Mouse (Mus musculus) CH12.LX (cell line): ENCODE results near the gene Lif. TPM values are rescaled to one million over a fixed set of nuclear protein-coding genes. Genes with fewer than 3 reads are reported as not detected.

Experiments
- DNase-seq: peaks from one replicate; pipeline ENCODE4 v3.0.0-alpha.2; 2013; ENCODE audit errors: extremely low read depth
- H3K27ac ChIP-seq: 2 replicates; pipeline ENCODE4 v1.5.1; 2012; ENCODE audit warnings: low read depth, mild to moderate bottlenecking, control low read depth, moderate library complexity; ENCODE audit not compliant: insufficient read depth
- H3K27me3 ChIP-seq: replicated peaks from 2 replicates; pipeline ENCODE3; 2012; ENCODE audit warnings: inconsistent platforms
- H3K36me3 ChIP-seq, 2 experiments: replicated peaks in 1 of 2; 2 replicates each; pipeline versions ENCODE3 to v1.6.1; 2012; ENCODE audit warnings: inconsistent platforms in 1 of 2, low read length in 1 of 2, mild to moderate bottlenecking in 1 of 2, mixed read lengths in 1 of 2, moderate library complexity in 1 of 2; ENCODE audit not compliant: control insufficient read depth in 1 of 2, insufficient read depth in 1 of 2
- H3K4me1 ChIP-seq, 2 experiments: 2 replicates each; pipeline ENCODE4 v1.6.1; 2012; ENCODE audit warnings: inconsistent platforms in 1 of 2, moderate library complexity in 1 of 2; ENCODE audit not compliant: insufficient read depth in 2 of 2, control insufficient read depth in 1 of 2
- H3K4me2 ChIP-seq: 2 replicates; pipeline ENCODE4 v1.6.1; 2012; ENCODE audit warnings: low read depth, mild to moderate bottlenecking, control low read depth; ENCODE audit not compliant: poor library complexity, insufficient read depth, severe bottlenecking
- H3K4me3 ChIP-seq, 3 experiments: fragments of 150-350 bp in 1 of 3; sonication (generic) in 1 of 3; replicated peaks in 1 of 3; 2 replicates each; pipeline versions ENCODE3 to v1.5.1; 2011 to 2012; ENCODE audit warnings: low read depth in 2 of 3, low read length in 2 of 3, mild to moderate bottlenecking in 2 of 3, moderate library complexity in 2 of 3, control low read depth in 1 of 3, improper control_type of control experiment in 1 of 3, inconsistent platforms in 1 of 3, mixed read lengths in 1 of 3; ENCODE audit not compliant: poor library complexity in 1 of 3
- H3K79me2 ChIP-seq: replicated peaks from 2 replicates; pipeline ENCODE4 v1.6.1; 2012; ENCODE audit warnings: mild to moderate bottlenecking, moderate library complexity; ENCODE audit not compliant: control insufficient read depth, poor library complexity, insufficient read depth, severe bottlenecking; ENCODE audit errors: extremely low read depth
- H3K9ac ChIP-seq: 2 replicates; pipeline ENCODE4 v1.6.1; 2012; ENCODE audit warnings: low read depth, mild to moderate bottlenecking, control low read depth, moderate library complexity; ENCODE audit not compliant: insufficient read depth
- H3K9me3 ChIP-seq: replicated peaks from 2 replicates; pipeline ENCODE3; 2012; ENCODE audit warnings: low read length, inconsistent platforms, mixed read lengths
- CHD1 ChIP-seq: IDR thresholded peaks from 2 replicates; pipeline ENCODE4 v1.6.1; 2012; ENCODE audit warnings: low read depth, low read length, improper control_type of control experiment, inconsistent platforms
- CHD2 ChIP-seq: IDR thresholded peaks from 2 replicates; pipeline ENCODE4 v1.6.1; 2011; ENCODE audit warnings: low read length, improper control_type of control experiment
- EP300 ChIP-seq: IDR thresholded peaks from 2 replicates; pipeline ENCODE4 v1.6.1; 2011; ENCODE audit warnings: low read length, improper control_type of control experiment
- HCFC1 ChIP-seq: IDR thresholded peaks from 2 replicates; pipeline ENCODE4 v1.6.1; 2012; ENCODE audit warnings: low read depth, mild to moderate bottlenecking, inconsistent platforms, low read length, improper control_type of control experiment
- JUN ChIP-seq: IDR thresholded peaks from 2 replicates; pipeline ENCODE4 v1.6.1; 2011; ENCODE audit warnings: low read depth, mild to moderate bottlenecking, low read length, improper control_type of control experiment, moderate library complexity; ENCODE audit not compliant: insufficient read depth
- KAT2A ChIP-seq: IDR thresholded peaks from 2 replicates; pipeline ENCODE4 v1.6.1; 2012; ENCODE audit warnings: low read length, improper control_type of control experiment, inconsistent platforms; ENCODE audit not compliant: insufficient replicate concordance
- MAZ ChIP-seq: IDR thresholded peaks from 2 replicates; pipeline ENCODE4 v1.6.1; 2012; ENCODE audit warnings: low read depth, mild to moderate bottlenecking, inconsistent platforms, low read length, improper control_type of control experiment, moderate library complexity
- MYC ChIP-seq: IDR thresholded peaks from 2 replicates; pipeline ENCODE4 v1.6.1; 2011; ENCODE audit warnings: low read depth, mild to moderate bottlenecking, improper control_type of control experiment, low read length
- POLR2A ChIP-seq: IDR thresholded peaks from 2 replicates; pipeline ENCODE4 v1.6.1; 2011; ENCODE audit warnings: low read depth, mild to moderate bottlenecking, improper control_type of control experiment, low read length
- POLR2AphosphoS2 ChIP-seq: IDR thresholded peaks from 2 replicates; pipeline ENCODE4 v1.6.1; 2011; ENCODE audit warnings: low read depth, low read length, improper control_type of control experiment
- RAD21 ChIP-seq: IDR thresholded peaks from 2 replicates; pipeline ENCODE4 v1.6.1; 2011; ENCODE audit warnings: low read depth, mild to moderate bottlenecking, low read length, improper control_type of control experiment, moderate library complexity
- TBP ChIP-seq: conservative IDR thresholded peaks from 2 replicates; pipeline ENCODE4 v1.6.1; 2011; ENCODE audit warnings: low read depth, low read length, improper control_type of control experiment
- TCF12 ChIP-seq: IDR thresholded peaks from 2 replicates; pipeline ENCODE4 v1.6.1; 2014; ENCODE audit warnings: low read depth, mild to moderate bottlenecking, inconsistent platforms, low read length, improper control_type of control experiment
- ZNF384 ChIP-seq: IDR thresholded peaks from 2 replicates; pipeline ENCODE4 v1.6.1; 2012; ENCODE audit warnings: low read depth, low read length, improper control_type of control experiment, inconsistent platforms
- dilution Hi-C: fragments of 300-500 bp; cut with MboI; formaldehyde crosslinking; loops from 2 replicates; pipeline ENCODE4 v1.14.3; 2020; ENCODE audit warnings: low sequenced_read_pairs; ENCODE audit not compliant: extremely low pct_unique_long_range_greater_than_20kb, extremely low pct_ligation_motif_present
- in situ Hi-C: fragments of 300-500 bp; cut with MboI; formaldehyde crosslinking; loops from 3 replicates; pipeline ENCODE4 v1.14.3; 2019; ENCODE audit warnings: low sequenced_read_pairs, low pct_ligation_motif_present, low pct_unique_long_range_greater_than_20kb, mixed read lengths
- polyA plus RNA-seq: library from polyadenylated mRNA; unstranded; fragments of >175 nt; gene quantifications from 2 replicates; pipeline ENCODE4 v1.2.1, GENCODE M21; 2012; ENCODE audit warnings: low read depth; ENCODE audit not compliant: insufficient read length
- total RNA-seq, 2 experiments: library from RNA; depleted of rRNA; stranded (reverse); fragments of 300-350 nt in 1 of 2; fragments of >200 nt in 1 of 2; gene quantifications; 2 replicates each; pipeline ENCODE4 v1.2.3; 2012 to 2014

Lif gene
- total and polyA plus RNA-seq, 3 experiments: 0.05 to 1.8 (median 0.17) TPM

- TF ChIP-seq ZNF384: peak; percentile 92
These were observed 35.1 kb upstream of the Lif start (continued) for GRCm38 (mm10) chr11:4222046-4222950.

- peaks cover 0 to 3% of the 10 kb centered on the region in 2 experiments for H3K36me3 ChIP-seq
- H3K4me1 ChIP-seq: peaks cover 23 to 55% of the 10 kb centered on the region in 2 experiments
- TF ChIP-seq CHD2: no peak
- TF ChIP-seq POLR2A: no peak
- no peak for TF ChIP-seq RAD21
- no peak for TF ChIP-seq HCFC1
- TF ChIP-seq MAZ: no peak
- TF ChIP-seq TBP: no peak
- TF ChIP-seq JUN: no peak
- TF ChIP-seq CHD1: no peak
- no peak for DNase-seq
- dilution Hi-C loops (no loop called here), in situ Hi-C loops (loop anchor here (5.0 kb wide), 1 partner anchor 34 kb away; the partner anchor contains the start of gene Lif)
- no peak overlapping the region for H3K9ac ChIP-seq
- no peak overlapping the region for H3K4me3 ChIP-seq
- H3K9me3 ChIP-seq: no peaks in the 10 kb centered on the region
- no peaks in the 10 kb centered on the region for H3K79me2 ChIP-seq
- no peak overlapping the region for H3K27ac ChIP-seq
- no peaks in the 10 kb centered on the region for H3K27me3 ChIP-seq
- H3K4me2 ChIP-seq: no peak overlapping the region
These were observed 33.8 kb upstream of the Lif start for GRCm38 (mm10) chr11:4223393-4224188.

GRCm38 (mm10) chr11:4224223-4224622 lies 33.1 kb upstream of the Lif start:
- Histone ChIP-seq H3K36me3 (peaks cover 0 to 6% of the 10 kb centered on the region in 2 experiments), H3K4me2 (no peak overlapping the region), H3K4me1 (peaks cover 23 to 49% of the 10 kb centered on the region in 2 experiments), H3K79me2 (no peaks in the 10 kb centered on the region), H3K27ac (no peak overlapping the region), H3K9me3 (no peaks in the 10 kb centered on the region), H3K27me3 (no peaks in the 10 kb centered on the region), H3K4me3 (no peak overlapping the region), H3K9ac (no peak overlapping the region)
- in situ Hi-C loops: loop anchor here (5.0 kb wide), 1 partner anchor 33 kb away; the partner anchor contains the start of gene Lif
- TF ChIP-seq KAT2A (no peak), RAD21 (no peak), EP300 (no peak), MYC (no peak), TCF12 (no peak), POLR2AphosphoS2 (no peak), JUN (no peak)
- dilution Hi-C loops: no loop called here
- no peak for DNase-seq
